Mouse (Mus musculus) limb, embryonic 14.5 days (tissue): ENCODE data around the gene Tenm2. TPM values are rescaled to one million over a fixed set of nuclear protein-coding genes. Genes with fewer than 3 reads are reported as not detected.

ENCODE experiments used
- ATAC-seq: fragments of 200-750 bp; cut with Nextera tagmentation; 2 replicates; pipeline ENCODE4 v1.8.0; 2017; ENCODE audit warnings: low read depth, moderate number of reproducible peaks, moderate TSS enrichment; ENCODE audit not compliant: low FRiP score
- DNase-seq: peaks from one replicate; pipeline ENCODE4 v3.0.0-alpha.2; 2015; ENCODE audit warnings: low spot score
- H3K27ac ChIP-seq: fragments of 300-500 bp; sonication (generic); replicated peaks from 2 replicates; pipeline ENCODE4 v1.5.1; 2014; ENCODE audit warnings: low read depth, mild to moderate bottlenecking, low read length, moderate library complexity, mixed read lengths
- H3K27me3 ChIP-seq: fragments of 300-500 bp; sonication (generic); 2 replicates; pipeline ENCODE4 v1.6.1; 2014; ENCODE audit warnings: low read length, mixed read lengths; ENCODE audit not compliant: control insufficient read depth, insufficient read depth
- H3K36me3 ChIP-seq: fragments of 300-500 bp; sonication (generic); 2 replicates; pipeline ENCODE4 v1.6.1; 2014; ENCODE audit warnings: mild to moderate bottlenecking, low read length, moderate library complexity, mixed read lengths; ENCODE audit not compliant: control insufficient read depth, insufficient read depth
- H3K4me1 ChIP-seq: fragments of 300-500 bp; sonication (generic); 2 replicates; pipeline ENCODE4 v1.6.1; 2014; ENCODE audit warnings: antibody characterized with exemption, low read length, mixed read lengths; ENCODE audit not compliant: control insufficient read depth, insufficient read depth
- H3K4me2 ChIP-seq: fragments of 300-500 bp; sonication (generic); replicated peaks from 2 replicates; pipeline ENCODE4 v1.6.1; 2014; ENCODE audit warnings: low read depth, mild to moderate bottlenecking, low read length, moderate library complexity; ENCODE audit not compliant: severe bottlenecking
- H3K4me3 ChIP-seq: fragments of 300-500 bp; sonication (generic); replicated peaks from 2 replicates; pipeline ENCODE4 v1.5.1; 2014; ENCODE audit warnings: low read length
- H3K9ac ChIP-seq: fragments of 300-500 bp; sonication (generic); 2 replicates; pipeline ENCODE4 v1.6.1; 2014; ENCODE audit warnings: mild to moderate bottlenecking, low read depth, low read length, moderate library complexity; ENCODE audit not compliant: severe bottlenecking
- H3K9me3 ChIP-seq: fragments of 300-500 bp; sonication (generic); 2 replicates; pipeline ENCODE4 v1.6.1; 2016; ENCODE audit warnings: low read length; ENCODE audit not compliant: control insufficient read depth
- POLR2A ChIP-seq: fragments of 200-500 bp; IDR thresholded peaks from 2 replicates; pipeline ENCODE4 v1.8.0; 2012; ENCODE audit warnings: inconsistent platforms, mild to moderate bottlenecking, moderate library complexity, borderline replicate concordance; ENCODE audit not compliant: insufficient read depth, insufficient read length; ENCODE audit errors: extremely low read depth
- WGBS: fragments of 180-500 bp; shearing (Covaris S2); extraction: QIAGEN DNeasy Blood & Tissue Kit; methylation state at CpG from one replicate; pipeline ENCODE4 v1.1.7; 2014; 5-methylcytosine and 5-hydroxymethylcytosine counted together
- polyA plus RNA-seq, 2 experiments: library from polyadenylated mRNA; depleted of rRNA in 1 of 2; stranded (reverse) in 1 of 2; unstranded in 1 of 2; fragments of >200 nt; fragmentation: Nextera tagmentation in 1 of 2; extraction: Ambion mirVana in 1 of 2; gene quantifications; 2 replicates each; pipeline versions ENCODE4 v1.2.1 to v1.2.3; 2012 to 2014

Gene Tenm2
- polyA plus RNA-seq, 2 experiments, result 3.7 to 5.6 TPM

DNA sequence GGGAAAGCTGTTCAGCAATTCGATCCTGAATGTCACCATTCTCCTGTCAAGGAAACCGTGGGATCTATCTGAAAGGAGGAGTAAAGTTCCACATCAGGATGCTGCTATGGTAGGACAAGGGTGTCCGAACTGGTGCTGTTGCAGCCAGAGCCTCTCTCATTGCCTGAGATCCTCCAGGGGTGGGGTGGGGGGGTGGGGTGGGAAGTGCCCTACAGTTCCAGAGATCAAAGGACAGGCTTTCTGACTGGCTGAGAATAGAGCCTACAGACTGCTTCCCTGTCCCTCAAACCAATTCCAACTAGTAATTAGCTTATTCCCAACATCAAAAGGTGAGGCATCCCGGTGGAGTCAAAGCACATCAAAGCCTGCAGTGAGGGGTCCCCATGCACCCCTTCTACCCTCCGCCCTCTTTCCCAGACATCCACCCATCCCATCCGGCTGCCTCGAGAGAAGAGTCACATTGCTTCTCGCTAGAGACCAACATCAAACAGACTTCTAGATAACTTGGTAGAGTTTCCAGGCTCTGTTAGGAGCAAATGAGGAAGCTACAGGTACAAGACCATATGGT is 630.9 kb downstream of the Tenm2 start:
- H3K27ac ChIP-seq, result no peak overlapping the region
- WGBS, result 26% methylated on average over 8 of the region's 8 CpGs
- H3K4me1 ChIP-seq, result no peaks in the 10 kb centered on the region
- H3K36me3 ChIP-seq, result no peaks in the 10 kb centered on the region
- no peak overlapping the region for H3K4me2 ChIP-seq
- DNase-seq, result no peak
- H3K9me3 ChIP-seq, result no peaks in the 10 kb centered on the region
- H3K9ac ChIP-seq, result no peak overlapping the region
- H3K4me3 ChIP-seq, result no peak overlapping the region
- no peaks in the 10 kb centered on the region for H3K27me3 ChIP-seq
- TF ChIP-seq POLR2A, result no peak
- ATAC-seq, result no peak

- no peak for DNase-seq
- H3K27ac ChIP-seq, result no peak overlapping the region
- TF ChIP-seq POLR2A, result no peak
- ATAC-seq, result no peak
- no peak overlapping the region for H3K4me3 ChIP-seq
- H3K9ac ChIP-seq, result no peak overlapping the region
- H3K27me3 ChIP-seq, result no peaks in the 10 kb centered on the region
- H3K4me1 ChIP-seq, result no peaks in the 10 kb centered on the region
- no peaks in the 10 kb centered on the region for H3K9me3 ChIP-seq
- 25% methylated on average over 3 of the region's 3 CpGs for WGBS
- H3K4me2 ChIP-seq, result no peak overlapping the region
- no peaks in the 10 kb centered on the region for H3K36me3 ChIP-seq
Measured at GRCm38 (mm10) chr11:36604272-36604671, 631.5 kb downstream of the Tenm2 start.

- peaks cover 5% of the 10 kb centered on the region; the same call in 1 of the 2 replicates for H3K4me1 ChIP-seq
- no peak overlapping the region for H3K27ac ChIP-seq
- TF ChIP-seq POLR2A, result no peak
- H3K27me3 ChIP-seq, result no peaks in the 10 kb centered on the region
- H3K4me2 ChIP-seq, result no peak overlapping the region
- 72% methylated on average over 1 of the region's 1 CpGs for WGBS
- H3K9ac ChIP-seq, result no peak overlapping the region
- DNase-seq (no peak), ATAC-seq (no peak)
- H3K36me3 ChIP-seq, result no peaks in the 10 kb centered on the region
- no peaks in the 10 kb centered on the region for H3K9me3 ChIP-seq
- H3K4me3 ChIP-seq, result no peak overlapping the region
Measured at GRCm38 (mm10) chr11:36592471-36592870, 643.3 kb downstream of the Tenm2 start.

DNA sequence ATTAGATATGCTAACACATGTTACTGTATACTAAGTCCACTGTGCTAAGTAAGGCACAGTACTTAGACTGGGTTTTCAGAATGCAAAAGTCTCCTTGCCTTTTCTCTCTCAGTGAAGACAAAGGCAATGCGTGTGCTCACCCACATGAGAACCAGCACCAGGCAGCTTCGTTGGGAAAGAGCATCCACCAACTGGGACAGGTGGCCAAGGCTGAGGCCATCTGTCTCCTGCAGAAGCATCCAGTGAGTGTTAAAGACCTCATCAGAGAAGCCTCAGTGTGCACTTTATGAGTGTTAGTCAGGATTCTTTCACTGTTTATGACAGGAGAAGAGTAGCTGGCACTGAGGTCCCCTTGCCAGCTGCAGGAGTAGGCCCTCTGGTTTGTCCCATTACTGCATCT is 669.6 kb downstream of the Tenm2 start:
- Histone ChIP-seq H3K4me2 (no peak overlapping the region), H3K9ac (no peak overlapping the region), H3K27ac (no peak overlapping the region), H3K4me3 (no peak overlapping the region), H3K27me3 (no peaks in the 10 kb centered on the region), H3K9me3 (no peaks in the 10 kb centered on the region), H3K4me1 (no peaks in the 10 kb centered on the region), H3K36me3 (no peaks in the 10 kb centered on the region)
- DNase-seq (no peak), ATAC-seq (no peak)
- no peak for TF ChIP-seq POLR2A
- 81% methylated on average over 2 of the region's 2 CpGs for WGBS

DNA sequence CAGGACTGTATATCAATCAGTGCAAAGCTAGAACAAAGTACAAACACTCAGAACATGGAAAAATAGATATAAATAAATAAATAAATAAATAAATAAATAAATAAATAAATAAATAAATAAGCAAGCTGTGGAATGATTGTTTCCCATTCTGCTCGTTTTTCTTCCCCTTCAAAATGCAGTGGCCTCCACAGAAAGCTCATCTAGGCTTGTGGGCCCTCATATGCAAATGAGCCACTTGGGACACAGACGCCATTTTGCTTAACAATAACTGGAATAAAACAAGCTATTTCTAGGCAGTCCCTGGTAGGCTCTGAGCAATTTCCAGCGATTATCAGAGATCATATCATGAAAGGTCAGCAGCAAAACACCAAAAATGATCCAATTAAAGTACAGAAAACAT is 672.9 kb downstream of the Tenm2 start:
- no peak overlapping the region for H3K4me2 ChIP-seq
- no peak overlapping the region for H3K27ac ChIP-seq
- H3K4me1 ChIP-seq, result no peaks in the 10 kb centered on the region
- ATAC-seq (no peak), DNase-seq (no peak)
- no peaks in the 10 kb centered on the region for H3K27me3 ChIP-seq
- no peaks in the 10 kb centered on the region for H3K9me3 ChIP-seq
- WGBS, result 75% methylated on average over 3 of the region's 3 CpGs
- no peak for TF ChIP-seq POLR2A
- no peaks in the 10 kb centered on the region for H3K36me3 ChIP-seq
- H3K9ac ChIP-seq, result no peak overlapping the region
- no peak overlapping the region for H3K4me3 ChIP-seq

- no peak for DNase-seq
- Histone ChIP-seq H3K9me3 (no peaks in the 10 kb centered on the region), H3K4me1 (no peaks in the 10 kb centered on the region), H3K27me3 (no peaks in the 10 kb centered on the region), H3K36me3 (no peaks in the 10 kb centered on the region), H3K4me3 (no peak overlapping the region), H3K27ac (no peak overlapping the region), H3K9ac (no peak overlapping the region), H3K4me2 (no peak overlapping the region)
- WGBS, result 56% methylated on average over 7 of the region's 7 CpGs
- TF ChIP-seq POLR2A, result no peak
- no peak for ATAC-seq
Measured at GRCm38 (mm10) chr11:36560785-36561548, 674.8 kb downstream of the Tenm2 start.
